ENCODE assay signal across 19 mouse cellular contexts in genomic region chr8:120428492-120428891, GRCm38 (mm10).
"Had no signal": no experiment of that assay in that cellular context is flagged by ENCODE, and none has a peak within 500 bp of the region (broad histone marks: within the 10 kb centered on the region; RNA-seq: fewer than 3 reads in every experiment).

No protein-coding gene starts in this region.

- H3K27ac ChIP-seq: kidney, embryonic 15.5 days; limb, embryonic 13.5 days; liver, embryonic 12.5 days; liver, embryonic 15.5 days; lung, embryonic 15.5 days; midbrain, embryonic 15.5 days; neural tube, embryonic 12.5 days; neural tube, embryonic 15.5 days had no signal

- H3K4me3 ChIP-seq: kidney, embryonic 15.5 days; limb, embryonic 13.5 days; liver, embryonic 12.5 days; liver, embryonic 15.5 days; lung, embryonic 15.5 days; midbrain, embryonic 15.5 days; neural tube, embryonic 12.5 days; neural tube, embryonic 15.5 days had no signal

- DNase-seq: kidney, adult 8-10 months; kidney, postnatal 10 days; kidney, postnatal 4 days; left cerebral cortex, postnatal 4 days; liver; lung, adult 18-20 months; lung, postnatal 10 days; lung, postnatal 36 days; thymus, adult 18-20 months had no signal

- H3K27me3 ChIP-seq: kidney, embryonic 15.5 days; limb, embryonic 13.5 days; liver, embryonic 15.5 days; lung, embryonic 15.5 days; megakaryocyte, embryonic 14.5 days; midbrain, embryonic 15.5 days; neural tube, embryonic 12.5 days; neural tube, embryonic 15.5 days had no signal

- ATAC-seq: liver, embryonic 12.5 days; midbrain, embryonic 15.5 days had no signal

- H3K9ac ChIP-seq: kidney, embryonic 15.5 days; limb, embryonic 13.5 days; liver, embryonic 12.5 days; liver, embryonic 15.5 days; lung, embryonic 15.5 days; midbrain, embryonic 15.5 days; neural tube, embryonic 12.5 days; neural tube, embryonic 15.5 days had no signal

- H3K9me3 ChIP-seq: kidney, embryonic 15.5 days; lung, embryonic 15.5 days; midbrain, embryonic 15.5 days; neural tube, embryonic 15.5 days had no signal

- H3K36me3 ChIP-seq: kidney, embryonic 15.5 days; liver, embryonic 12.5 days; liver, embryonic 15.5 days; lung, embryonic 15.5 days; midbrain, embryonic 15.5 days; neural tube, embryonic 12.5 days; neural tube, embryonic 15.5 days had no signal

- H3K4me2 ChIP-seq: kidney, embryonic 15.5 days; limb, embryonic 13.5 days; liver, embryonic 12.5 days; liver, embryonic 15.5 days; lung, embryonic 15.5 days; midbrain, embryonic 11.5 days; midbrain, embryonic 15.5 days; neural tube, embryonic 12.5 days; neural tube, embryonic 15.5 days had no signal
